Mouse (Mus musculus) midbrain, embryonic 16.5 days (tissue): ENCODE data around the gene Dync1i1. TPM values are rescaled to one million over a fixed set of nuclear protein-coding genes. Genes with fewer than 3 reads are reported as not detected.

ENCODE experiments used
- ATAC-seq: fragments of 200-750 bp; cut with Nextera tagmentation; 2 replicates; pipeline ENCODE4 v1.8.0; 2017; ENCODE audit warnings: moderate TSS enrichment
- H3K27ac ChIP-seq: fragments of 300-500 bp; sonication (generic); 2 replicates; pipeline ENCODE4 v1.5.1; 2014; ENCODE audit warnings: mild to moderate bottlenecking, low read length, mixed read lengths
- H3K27me3 ChIP-seq: fragments of 300-500 bp; sonication (generic); 2 replicates; pipeline ENCODE4 v1.6.1; 2014; ENCODE audit warnings: low read depth, low read length, mixed read lengths; ENCODE audit not compliant: control insufficient read depth, insufficient read depth
- H3K36me3 ChIP-seq: fragments of 300-500 bp; sonication (generic); 2 replicates; pipeline ENCODE4 v1.6.1; 2014; ENCODE audit warnings: mild to moderate bottlenecking, low read length, moderate library complexity, mixed read lengths; ENCODE audit not compliant: control insufficient read depth, insufficient read depth
- H3K4me1 ChIP-seq: fragments of 300-500 bp; sonication (generic); 2 replicates; pipeline ENCODE4 v1.6.1; 2014; ENCODE audit warnings: mild to moderate bottlenecking, low read length, mixed read lengths; ENCODE audit not compliant: control insufficient read depth, insufficient read depth
- H3K4me2 ChIP-seq: fragments of 300-500 bp; sonication (generic); 2 replicates; pipeline ENCODE4 v1.6.1; 2014; ENCODE audit warnings: mild to moderate bottlenecking, low read length, mixed read lengths
- H3K4me3 ChIP-seq: fragments of 300-500 bp; sonication (generic); 2 replicates; pipeline ENCODE4 v1.5.1; 2014; ENCODE audit warnings: low read depth, mild to moderate bottlenecking, low read length, moderate library complexity, mixed read lengths
- H3K9ac ChIP-seq: fragments of 300-500 bp; sonication (generic); 2 replicates; pipeline ENCODE4 v1.6.1; 2014; ENCODE audit warnings: low read depth, low read length, mixed read lengths
- H3K9me3 ChIP-seq: fragments of 300-500 bp; sonication (generic); replicated peaks from 2 replicates; pipeline ENCODE4 v1.6.1; 2014; ENCODE audit warnings: mild to moderate bottlenecking, low read length, mixed read lengths; ENCODE audit not compliant: control insufficient read depth, poor library complexity, severe bottlenecking
- WGBS: fragments of 180-500 bp; shearing (Covaris S2); extraction: QIAGEN DNeasy Blood & Tissue Kit; methylation state at CpG from one replicate; pipeline ENCODE4 v1.1.7; 2014; 5-methylcytosine and 5-hydroxymethylcytosine counted together
- polyA plus RNA-seq: library from polyadenylated mRNA; unstranded; fragments of >200 nt; fragmentation: Nextera tagmentation; extraction: Ambion mirVana; gene quantifications from 2 replicates; pipeline ENCODE4 v1.2.1, GENCODE M21; 2015

The Dync1i1 gene
- polyA plus RNA-seq, 1 experiment from 2014 or later, result 43.1 TPM

- ATAC-seq, result no peak
- H3K4me1 ChIP-seq, result no peaks in the 10 kb centered on the region
- H3K27ac ChIP-seq, result no peak overlapping the region
- no peaks in the 10 kb centered on the region for H3K36me3 ChIP-seq
- H3K4me3 ChIP-seq, result no peak overlapping the region
- H3K9me3 ChIP-seq, result no peaks in the 10 kb centered on the region
- H3K9ac ChIP-seq, result no peak overlapping the region
- H3K4me2 ChIP-seq, result no peak overlapping the region
- no peaks in the 10 kb centered on the region for H3K27me3 ChIP-seq
- WGBS, result 76% methylated on average over 2 of the region's 2 CpGs
Measured at GRCm38 (mm10) chr6:5915028-5915427, 189.6 kb downstream of the Dync1i1 start.

- no peak overlapping the region for H3K4me2 ChIP-seq
- no peak overlapping the region for H3K4me3 ChIP-seq
- WGBS, result 83% methylated on average over 4 of the region's 4 CpGs
- H3K9ac ChIP-seq, result no peak overlapping the region
- H3K27me3 ChIP-seq, result no peaks in the 10 kb centered on the region
- no peaks in the 10 kb centered on the region for H3K4me1 ChIP-seq
- no peak overlapping the region for H3K27ac ChIP-seq
- no peak for ATAC-seq
- H3K36me3 ChIP-seq, result no peaks in the 10 kb centered on the region
- H3K9me3 ChIP-seq, result no peaks in the 10 kb centered on the region
Measured at GRCm38 (mm10) chr6:5920670-5921069, 195.2 kb downstream of the Dync1i1 start.

- no peak overlapping the region for H3K4me2 ChIP-seq
- no peaks in the 10 kb centered on the region for H3K27me3 ChIP-seq
- no peak overlapping the region for H3K4me3 ChIP-seq
- H3K9me3 ChIP-seq, result no peaks in the 10 kb centered on the region
- WGBS, result 37% methylated on average over 1 of the region's 1 CpGs
- H3K4me1 ChIP-seq, result no peaks in the 10 kb centered on the region
- ATAC-seq, result 0 out of 2 replicates have a peak, but pooled peaks have one; percentile 66
- H3K9ac ChIP-seq, result no peak overlapping the region
- H3K27ac ChIP-seq, result no peak overlapping the region
- no peaks in the 10 kb centered on the region for H3K36me3 ChIP-seq
Measured at GRCm38 (mm10) chr6:5922676-5923075, 197.2 kb downstream of the Dync1i1 start.

- 92% methylated on average over 7 of the region's 7 CpGs for WGBS
- no peaks in the 10 kb centered on the region for H3K36me3 ChIP-seq
- no peak for ATAC-seq
- H3K4me3 ChIP-seq, result no peak overlapping the region
- no peaks in the 10 kb centered on the region for H3K9me3 ChIP-seq
- H3K9ac ChIP-seq, result no peak overlapping the region
- H3K27ac ChIP-seq, result no peak overlapping the region
- H3K27me3 ChIP-seq, result no peaks in the 10 kb centered on the region
- H3K4me1 ChIP-seq, result no peaks in the 10 kb centered on the region
- H3K4me2 ChIP-seq, result no peak overlapping the region
Measured at GRCm38 (mm10) chr6:5923148-5923547, 197.7 kb downstream of the Dync1i1 start.

GRCm38 (mm10) chr6:5930140-5930539 lies 204.7 kb downstream of the Dync1i1 start:
- ATAC-seq, result peak; percentile 72; the same call in 1 of the 2 replicates
- 76% methylated on average over 8 of the region's 8 CpGs for WGBS
- 0 out of 2 replicates have a peak, but pooled peaks cover 2% of the 10 kb centered on the region for H3K4me1 ChIP-seq
- H3K9ac ChIP-seq, result no peak overlapping the region
- no peak overlapping the region for H3K4me3 ChIP-seq
- no peaks in the 10 kb centered on the region for H3K9me3 ChIP-seq
- H3K36me3 ChIP-seq, result no peaks in the 10 kb centered on the region
- H3K4me2 ChIP-seq, result no peak overlapping the region
- no peaks in the 10 kb centered on the region for H3K27me3 ChIP-seq
- no peak overlapping the region for H3K27ac ChIP-seq

- Histone ChIP-seq H3K4me1 (no peaks in the 10 kb centered on the region), H3K4me2 (no peak overlapping the region), H3K27me3 (no peaks in the 10 kb centered on the region), H3K36me3 (no peaks in the 10 kb centered on the region), H3K9me3 (no peaks in the 10 kb centered on the region), H3K27ac (no peak overlapping the region), H3K9ac (no peak overlapping the region), H3K4me3 (no peak overlapping the region)
- no peak for ATAC-seq
- WGBS, result 85% methylated on average over 8 of the region's 8 CpGs
Measured at GRCm38 (mm10) chr6:5935587-5936353, 210.3 kb downstream of the Dync1i1 start.

- no peak overlapping the region for H3K27ac ChIP-seq
- H3K4me2 ChIP-seq, result no peak overlapping the region
- H3K27me3 ChIP-seq, result no peaks in the 10 kb centered on the region
- H3K4me1 ChIP-seq, result no peaks in the 10 kb centered on the region
- no peak for ATAC-seq
- H3K4me3 ChIP-seq, result no peak overlapping the region
- H3K36me3 ChIP-seq, result no peaks in the 10 kb centered on the region
- H3K9me3 ChIP-seq, result no peaks in the 10 kb centered on the region
- no peak overlapping the region for H3K9ac ChIP-seq
- WGBS, result 86% methylated on average over 9 of the region's 9 CpGs
Measured at GRCm38 (mm10) chr6:5949812-5950392, 224.5 kb downstream of the Dync1i1 start.

GRCm38 (mm10) chr6:5956316-5956913 lies 231.0 kb downstream of the Dync1i1 start:
- H3K9me3 ChIP-seq, result no peaks in the 10 kb centered on the region
- H3K4me1 ChIP-seq, result no peaks in the 10 kb centered on the region
- H3K4me2 ChIP-seq, result no peak overlapping the region
- H3K9ac ChIP-seq, result no peak overlapping the region
- H3K27me3 ChIP-seq, result no peaks in the 10 kb centered on the region
- 68% methylated on average over 10 of the region's 10 CpGs for WGBS
- no peak overlapping the region for H3K4me3 ChIP-seq
- no peak overlapping the region for H3K27ac ChIP-seq
- no peaks in the 10 kb centered on the region for H3K36me3 ChIP-seq
- ATAC-seq, result no peak

GRCm38 (mm10) chr6:5960728-5961127 lies 235.3 kb downstream of the Dync1i1 start:
- H3K9me3 ChIP-seq, result no peaks in the 10 kb centered on the region
- H3K27ac ChIP-seq, result no peak overlapping the region
- no peak overlapping the region for H3K9ac ChIP-seq
- H3K27me3 ChIP-seq, result no peaks in the 10 kb centered on the region
- H3K4me2 ChIP-seq, result no peak overlapping the region
- no peaks in the 10 kb centered on the region for H3K36me3 ChIP-seq
- 75% methylated on average over 4 of the region's 4 CpGs for WGBS
- no peak overlapping the region for H3K4me3 ChIP-seq
- no peaks in the 10 kb centered on the region for H3K4me1 ChIP-seq
- ATAC-seq, result no peak
